Mouse (Mus musculus): ENCODE data around the gene Abca13. TPM values are rescaled to one million over a fixed set of nuclear protein-coding genes. Genes with fewer than 3 reads are reported as not detected.
"Not testable (repeated sequence)": the region's sequence is repeated elsewhere in the genome, so short reads cannot be mapped to it uniquely, and the experiment has no call there.

The Abca13 gene
- polyA plus RNA-seq, 1 experiment, result not detected

- TF ChIP-seq CTCF (IDR thresholded peaks at IDR 0.05; ENCODE audit: extremely low read depth, insufficient read length, insufficient replicate concordance, low read depth, low read length) (no peak), POLR2A (IDR thresholded peaks at IDR 0.05; ENCODE audit: low read depth, low read length) (no peak)
- Histone ChIP-seq H3K4me1 (ENCODE audit: control insufficient read depth, insufficient read depth, insufficient read length, low read length) (no peaks in the 10 kb centered on the region), H3K27me3 (ENCODE audit: control insufficient read depth, insufficient read depth, low read length) (no peaks in the 10 kb centered on the region), H3K4me3 (ENCODE audit: low read depth, low read length) (no peak overlapping the region), H3K36me3 (ENCODE audit: control insufficient read depth, insufficient read depth, low read length) (no peaks in the 10 kb centered on the region), H3K27ac (ENCODE audit: insufficient read depth, low read depth, low read length) (no peak overlapping the region)
- 65% methylated on average over 5 of the region's 5 CpGs for WGBS
Observed at GRCm38 (mm10) chr11:9432807-9433206, 241.1 kb downstream of the Abca13 start.

GRCm38 (mm10) chr11:9436617-9437016, 244.9 kb downstream of the Abca13 start:
- Histone ChIP-seq H3K27me3 (ENCODE audit: control insufficient read depth, insufficient read depth, low read length) (no peaks in the 10 kb centered on the region), H3K4me3 (ENCODE audit: low read depth, low read length) (no peak overlapping the region), H3K4me1 (ENCODE audit: control insufficient read depth, insufficient read depth, insufficient read length, low read length) (no peaks in the 10 kb centered on the region), H3K27ac (ENCODE audit: insufficient read depth, low read depth, low read length) (no peak overlapping the region), H3K36me3 (ENCODE audit: control insufficient read depth, insufficient read depth, low read length) (no peaks in the 10 kb centered on the region)
- TF ChIP-seq POLR2A (IDR thresholded peaks at IDR 0.05; ENCODE audit: low read depth, low read length), result no peak
- no peak for TF ChIP-seq CTCF (IDR thresholded peaks at IDR 0.05; ENCODE audit: extremely low read depth, insufficient read length, insufficient replicate concordance, low read depth, low read length)

GRCm38 (mm10) chr11:9439781-9440180, 248.0 kb downstream of the Abca13 start:
- Histone ChIP-seq H3K27ac (ENCODE audit: insufficient read depth, low read depth, low read length) (no peak overlapping the region), H3K36me3 (ENCODE audit: control insufficient read depth, insufficient read depth, low read length) (no peaks in the 10 kb centered on the region), H3K27me3 (ENCODE audit: control insufficient read depth, insufficient read depth, low read length) (no peaks in the 10 kb centered on the region), H3K4me3 (ENCODE audit: low read depth, low read length) (no peak overlapping the region), H3K4me1 (ENCODE audit: control insufficient read depth, insufficient read depth, insufficient read length, low read length) (no peaks in the 10 kb centered on the region)
- TF ChIP-seq CTCF (IDR thresholded peaks at IDR 0.05; ENCODE audit: extremely low read depth, insufficient read length, insufficient replicate concordance, low read depth, low read length) (no peak), POLR2A (IDR thresholded peaks at IDR 0.05; ENCODE audit: low read depth, low read length) (no peak)
- 59% methylated on average over 2 of the region's 2 CpGs for WGBS

GRCm38 (mm10) chr11:9441192-9441591, 249.4 kb downstream of the Abca13 start:
- TF ChIP-seq POLR2A (IDR thresholded peaks at IDR 0.05; ENCODE audit: low read depth, low read length) (no peak), CTCF (IDR thresholded peaks at IDR 0.05; ENCODE audit: extremely low read depth, insufficient read length, insufficient replicate concordance, low read depth, low read length) (no peak)
- Histone ChIP-seq H3K4me1 (ENCODE audit: control insufficient read depth, insufficient read depth, insufficient read length, low read length) (no peaks in the 10 kb centered on the region), H3K4me3 (ENCODE audit: low read depth, low read length) (no peak overlapping the region), H3K27me3 (ENCODE audit: control insufficient read depth, insufficient read depth, low read length) (no peaks in the 10 kb centered on the region), H3K36me3 (ENCODE audit: control insufficient read depth, insufficient read depth, low read length) (no peaks in the 10 kb centered on the region), H3K27ac (ENCODE audit: insufficient read depth, low read depth, low read length) (no peak overlapping the region)
- WGBS, result 62% methylated on average over 4 of the region's 4 CpGs

- TF ChIP-seq POLR2A (IDR thresholded peaks at IDR 0.05; ENCODE audit: low read depth, low read length), result no peak
- TF ChIP-seq CTCF (IDR thresholded peaks at IDR 0.05; ENCODE audit: extremely low read depth, insufficient read length, insufficient replicate concordance, low read depth, low read length), result no peak
- Histone ChIP-seq H3K27ac (ENCODE audit: insufficient read depth, low read depth, low read length) (no peak overlapping the region), H3K4me3 (ENCODE audit: low read depth, low read length) (no peak overlapping the region), H3K27me3 (ENCODE audit: control insufficient read depth, insufficient read depth, low read length) (no peaks in the 10 kb centered on the region), H3K36me3 (ENCODE audit: control insufficient read depth, insufficient read depth, low read length) (no peaks in the 10 kb centered on the region), H3K4me1 (ENCODE audit: control insufficient read depth, insufficient read depth, insufficient read length, low read length) (no peaks in the 10 kb centered on the region)
- 84% methylated on average over 1 of the region's 1 CpGs for WGBS
Observed at GRCm38 (mm10) chr11:9472400-9472799, 280.7 kb downstream of the Abca13 start.

- 16% methylated on average over 6 of the region's 6 CpGs for WGBS
- no peaks in the 10 kb centered on the region for H3K27me3 ChIP-seq (ENCODE audit: control insufficient read depth, insufficient read depth, low read length)
- H3K27ac ChIP-seq (ENCODE audit: insufficient read depth, low read depth, low read length), result no peak overlapping the region
- no peaks in the 10 kb centered on the region for H3K4me1 ChIP-seq (ENCODE audit: control insufficient read depth, insufficient read depth, insufficient read length, low read length)
- H3K4me3 ChIP-seq (ENCODE audit: low read depth, low read length), result no peak overlapping the region
- no peaks in the 10 kb centered on the region for H3K36me3 ChIP-seq (ENCODE audit: control insufficient read depth, insufficient read depth, low read length)
- no peak for TF ChIP-seq CTCF (IDR thresholded peaks at IDR 0.05; ENCODE audit: extremely low read depth, insufficient read length, insufficient replicate concordance, low read depth, low read length)
- no peak for TF ChIP-seq POLR2A (IDR thresholded peaks at IDR 0.05; ENCODE audit: low read depth, low read length)
Observed at GRCm38 (mm10) chr11:9481511-9481910, 289.8 kb downstream of the Abca13 start.

- WGBS, result 57% methylated on average over 5 of the region's 5 CpGs
- TF ChIP-seq CTCF (IDR thresholded peaks at IDR 0.05; ENCODE audit: extremely low read depth, insufficient read length, insufficient replicate concordance, low read depth, low read length), result no peak
- no peak for TF ChIP-seq POLR2A (IDR thresholded peaks at IDR 0.05; ENCODE audit: low read depth, low read length)
Observed at GRCm38 (mm10) chr11:9500326-9501142, 308.8 kb downstream of the Abca13 start.

GRCm38 (mm10) chr11:9514966-9515365, 323.2 kb downstream of the Abca13 start:
- not testable (repeated sequence) for H3K4me3 ChIP-seq (ENCODE audit: low read depth, low read length); H3K27ac ChIP-seq (ENCODE audit: insufficient read depth, low read depth, low read length); H3K36me3 ChIP-seq (ENCODE audit: control insufficient read depth, insufficient read depth, low read length); H3K4me1 ChIP-seq (ENCODE audit: control insufficient read depth, insufficient read depth, insufficient read length, low read length); H3K27me3 ChIP-seq (ENCODE audit: control insufficient read depth, insufficient read depth, low read length)
- WGBS, result 63% methylated on average over 2 of the region's 2 CpGs

More at GRCm38 (mm10) chr11:9500326-9501142, 308.8 kb downstream of the Abca13 start:
- Histone ChIP-seq H3K27ac (ENCODE audit: insufficient read depth, low read depth, low read length) (no peak overlapping the region), H3K36me3 (ENCODE audit: control insufficient read depth, insufficient read depth, low read length) (no peaks in the 10 kb centered on the region), H3K4me1 (ENCODE audit: control insufficient read depth, insufficient read depth, insufficient read length, low read length) (no peaks in the 10 kb centered on the region), H3K27me3 (ENCODE audit: control insufficient read depth, insufficient read depth, low read length) (no peaks in the 10 kb centered on the region), H3K4me3 (ENCODE audit: low read depth, low read length) (no peak overlapping the region)
